Mouse (Mus musculus): ENCODE data around the gene Gm36864. TPM values are rescaled to one million over a fixed set of nuclear protein-coding genes. Genes with fewer than 3 reads are reported as not detected.
"Not testable (repeated sequence)": the region's sequence is repeated elsewhere in the genome, so short reads cannot be mapped to it uniquely, and the experiment has no call there.

Gm36864 gene
- polyA plus RNA-seq (2014; fragmentation: Nextera tagmentation; extraction: Ambion mirVana), result not detected in 2 replicates

DNA sequence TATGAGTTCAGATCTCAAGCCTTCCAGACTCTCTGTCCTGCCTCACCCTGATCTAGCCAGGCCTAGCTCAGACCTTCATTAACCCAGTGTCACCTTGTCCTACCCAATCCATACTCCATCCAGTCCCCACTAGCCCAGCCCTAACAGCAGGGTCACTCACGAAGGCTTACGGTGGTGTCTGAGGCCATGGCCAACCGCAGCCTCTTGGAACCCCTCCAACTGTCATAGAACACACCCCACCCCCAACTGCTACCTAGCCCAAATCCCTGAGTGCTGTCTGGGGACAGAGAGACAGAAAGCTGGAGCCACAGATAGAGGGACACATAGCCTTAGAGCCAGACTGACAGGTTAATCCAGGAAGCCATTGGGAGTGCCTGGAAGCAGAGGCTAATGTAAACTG is at the start of gene Gm36864:
Gene Gm36864 (plus strand): TSS at position 269 of the 400 bp plus-strand sequence.
- no peaks in the 10 kb centered on the region for H3K36me3 ChIP-seq (ENCODE audit: control insufficient read depth, insufficient read depth, low read length)
- no peaks in the 10 kb centered on the region for H3K27me3 ChIP-seq (ENCODE audit: control insufficient read depth, insufficient read depth, low read length)
- WGBS, result 84% methylated on average over 3 of the region's 3 CpGs
- no peak within 1 kb of the TSS for H3K4me3 ChIP-seq (ENCODE audit: low read length)
- no peaks in the 10 kb centered on the region for H3K4me1 ChIP-seq (ENCODE audit: control insufficient read depth, insufficient read depth, low read length)
- ATAC-seq (ENCODE audit: low FRiP score, low TSS enrichment), result no peak
- no peaks in the 10 kb centered on the region for H3K9me3 ChIP-seq (ENCODE audit: control insufficient read depth, low read length)
- no peak within 1 kb of the TSS for H3K9ac ChIP-seq (ENCODE audit: low read depth, low read length)
- no peak within 1 kb of the TSS for H3K4me2 ChIP-seq (replicated peaks; ENCODE audit: low read depth, low read length)
- H3K27ac ChIP-seq (ENCODE audit: low read depth, low read length), result no peak within 1 kb of the TSS

DNA sequence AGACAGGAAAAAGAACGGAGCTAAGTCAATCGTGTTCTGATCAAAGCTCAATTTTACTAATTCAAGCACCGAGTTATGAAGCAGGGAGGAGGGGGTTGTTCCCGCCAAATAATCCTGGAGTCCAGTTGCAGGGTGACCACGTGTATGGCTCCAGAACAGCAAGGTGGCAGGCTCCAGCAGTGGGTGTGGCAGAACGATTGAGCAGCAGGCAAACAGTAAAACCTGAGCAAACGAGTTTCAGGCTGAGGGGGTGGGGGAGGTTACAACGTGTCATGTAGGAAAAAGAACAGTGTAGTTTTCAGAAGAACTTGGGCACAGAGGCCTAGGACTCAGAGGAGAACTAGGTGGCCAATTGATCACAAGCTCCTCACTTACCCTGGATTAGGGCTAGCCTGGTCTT is 49.5 kb upstream of the Gm36864 start:
- WGBS, result 56% methylated on average over 8 of the region's 8 CpGs
- H3K27ac ChIP-seq (ENCODE audit: low read depth, low read length); H3K9me3 ChIP-seq (ENCODE audit: control insufficient read depth, low read length); H3K4me3 ChIP-seq (ENCODE audit: low read length); H3K9ac ChIP-seq (ENCODE audit: low read depth, low read length); H3K27me3 ChIP-seq (ENCODE audit: control insufficient read depth, insufficient read depth, low read length); H3K4me1 ChIP-seq (ENCODE audit: control insufficient read depth, insufficient read depth, low read length); ATAC-seq (ENCODE audit: low FRiP score, low TSS enrichment); H3K36me3 ChIP-seq (ENCODE audit: control insufficient read depth, insufficient read depth, low read length); H3K4me2 ChIP-seq (replicated peaks; ENCODE audit: low read depth, low read length): not testable (repeated sequence)

- not testable (repeated sequence) for H3K4me3 ChIP-seq (ENCODE audit: low read length); H3K27ac ChIP-seq (ENCODE audit: low read depth, low read length); H3K4me1 ChIP-seq (ENCODE audit: control insufficient read depth, insufficient read depth, low read length); H3K27me3 ChIP-seq (ENCODE audit: control insufficient read depth, insufficient read depth, low read length); ATAC-seq (ENCODE audit: low FRiP score, low TSS enrichment); H3K9ac ChIP-seq (ENCODE audit: low read depth, low read length); H3K4me2 ChIP-seq (replicated peaks; ENCODE audit: low read depth, low read length); H3K9me3 ChIP-seq (ENCODE audit: control insufficient read depth, low read length); H3K36me3 ChIP-seq (ENCODE audit: control insufficient read depth, insufficient read depth, low read length)
Measured at GRCm38 (mm10) chr7:44187936-44188335, 48.0 kb upstream of the Gm36864 start, which contains the start of gene Klk1b24. Klk1b24 (plus strand) TSS chr7:44188236.

DNA sequence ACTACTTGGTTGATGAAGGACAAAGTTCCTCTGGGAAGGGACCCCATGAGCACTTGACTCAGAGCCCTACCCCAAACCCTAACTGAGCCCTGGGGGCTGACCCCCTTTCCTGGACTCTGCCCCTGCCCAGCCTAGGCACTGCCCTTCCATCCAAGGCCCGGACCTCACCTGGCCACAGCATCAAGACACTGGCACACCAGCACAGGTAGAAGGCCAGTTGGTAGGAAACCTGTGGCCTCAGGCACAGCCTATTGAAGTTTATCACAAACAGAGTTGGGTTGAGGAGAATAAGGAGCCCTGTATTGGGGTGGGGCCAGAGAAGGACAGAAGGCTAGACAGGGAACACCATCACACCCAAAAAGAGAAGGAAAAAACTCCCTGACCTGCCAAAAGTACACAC is 42.5 kb upstream of the Gm36864 start:
- not testable (repeated sequence) for H3K9ac ChIP-seq (ENCODE audit: low read depth, low read length); H3K36me3 ChIP-seq (ENCODE audit: control insufficient read depth, insufficient read depth, low read length); H3K9me3 ChIP-seq (ENCODE audit: control insufficient read depth, low read length); H3K4me2 ChIP-seq (replicated peaks; ENCODE audit: low read depth, low read length); H3K27me3 ChIP-seq (ENCODE audit: control insufficient read depth, insufficient read depth, low read length); H3K4me1 ChIP-seq (ENCODE audit: control insufficient read depth, insufficient read depth, low read length); H3K4me3 ChIP-seq (ENCODE audit: low read length); H3K27ac ChIP-seq (ENCODE audit: low read depth, low read length); ATAC-seq (ENCODE audit: low FRiP score, low TSS enrichment)
- WGBS, result 83% methylated on average over 1 of the region's 1 CpGs

- no peak for ATAC-seq (ENCODE audit: low FRiP score, low TSS enrichment)
- H3K27ac ChIP-seq (ENCODE audit: low read depth, low read length), result no peak within 1 kb of the TSS
- WGBS, result 65% methylated on average over 3 of the region's 3 CpGs
- no peaks in the 10 kb centered on the region for H3K9me3 ChIP-seq (ENCODE audit: control insufficient read depth, low read length)
- no peaks in the 10 kb centered on the region for H3K4me1 ChIP-seq (ENCODE audit: control insufficient read depth, insufficient read depth, low read length)
- no peak within 1 kb of the TSS for H3K4me3 ChIP-seq (ENCODE audit: low read length)
- H3K4me2 ChIP-seq (replicated peaks; ENCODE audit: low read depth, low read length), result no peak within 1 kb of the TSS
- H3K36me3 ChIP-seq (ENCODE audit: control insufficient read depth, insufficient read depth, low read length), result no peaks in the 10 kb centered on the region
- no peaks in the 10 kb centered on the region for H3K27me3 ChIP-seq (ENCODE audit: control insufficient read depth, insufficient read depth, low read length)
- no peak within 1 kb of the TSS for H3K9ac ChIP-seq (ENCODE audit: low read depth, low read length)
Measured at GRCm38 (mm10) chr7:44197891-44198290, 38.1 kb upstream of the Gm36864 start, which contains the start of gene Klk1b3. Klk1b3 (plus strand) TSS chr7:44198191.

DNA sequence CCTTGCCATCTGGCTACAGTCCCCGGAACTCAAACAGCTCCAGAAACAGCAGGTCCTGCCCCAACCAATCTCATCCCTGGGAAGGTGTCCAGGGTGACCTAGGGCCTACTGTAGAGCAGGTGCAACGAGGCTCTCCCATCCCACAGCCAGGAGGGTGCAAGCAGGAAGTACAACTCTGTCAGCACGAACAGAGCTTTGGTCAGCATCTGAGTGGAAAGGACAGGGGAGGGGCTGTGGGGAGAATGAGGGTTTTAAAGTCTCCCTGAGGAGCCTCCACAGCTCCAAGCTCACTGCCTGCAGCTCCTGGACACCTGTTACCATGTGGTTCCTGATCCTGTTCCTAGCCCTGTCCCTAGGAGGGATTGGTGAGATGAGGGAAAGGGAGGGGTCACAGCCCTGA is 28.8 kb upstream of the Gm36864 start, which contains the start of gene Klk1b4:
Gene Klk1b4 (plus strand): TSS at position 301 of the 400 bp plus-strand sequence.
- H3K4me2 ChIP-seq (replicated peaks; ENCODE audit: low read depth, low read length); ATAC-seq (ENCODE audit: low FRiP score, low TSS enrichment); H3K4me3 ChIP-seq (ENCODE audit: low read length); H3K36me3 ChIP-seq (ENCODE audit: control insufficient read depth, insufficient read depth, low read length); H3K4me1 ChIP-seq (ENCODE audit: control insufficient read depth, insufficient read depth, low read length); H3K27me3 ChIP-seq (ENCODE audit: control insufficient read depth, insufficient read depth, low read length); H3K9ac ChIP-seq (ENCODE audit: low read depth, low read length); H3K9me3 ChIP-seq (ENCODE audit: control insufficient read depth, low read length); H3K27ac ChIP-seq (ENCODE audit: low read depth, low read length): not testable (repeated sequence)
- WGBS, result 35% methylated on average over 3 of the region's 3 CpGs

GRCm38 (mm10) chr7:44208307-44208706 is 27.7 kb upstream of the Gm36864 start:
- ATAC-seq (ENCODE audit: low FRiP score, low TSS enrichment), result no peak
- Histone ChIP-seq H3K9me3 (ENCODE audit: control insufficient read depth, low read length) (no peaks in the 10 kb centered on the region), H3K27ac (ENCODE audit: low read depth, low read length) (no peak overlapping the region), H3K4me2 (replicated peaks; ENCODE audit: low read depth, low read length) (no peak overlapping the region), H3K27me3 (ENCODE audit: control insufficient read depth, insufficient read depth, low read length) (no peaks in the 10 kb centered on the region), H3K9ac (ENCODE audit: low read depth, low read length) (no peak overlapping the region), H3K36me3 (ENCODE audit: control insufficient read depth, insufficient read depth, low read length) (no peaks in the 10 kb centered on the region), H3K4me3 (ENCODE audit: low read length) (no peak overlapping the region), H3K4me1 (ENCODE audit: control insufficient read depth, insufficient read depth, low read length) (no peaks in the 10 kb centered on the region)
- WGBS, result 73% methylated on average over 3 of the region's 3 CpGs

GRCm38 (mm10) chr7:44215645-44216044 is 20.3 kb upstream of the Gm36864 start, which contains the start of gene Klk1b5:
Klk1b5 (plus strand) TSS chr7:44215945.
- Histone ChIP-seq H3K4me2 (replicated peaks; ENCODE audit: low read depth, low read length) (no peak within 1 kb of the TSS), H3K9ac (ENCODE audit: low read depth, low read length) (no peak within 1 kb of the TSS), H3K9me3 (ENCODE audit: control insufficient read depth, low read length) (no peaks in the 10 kb centered on the region), H3K27me3 (ENCODE audit: control insufficient read depth, insufficient read depth, low read length) (no peaks in the 10 kb centered on the region), H3K4me1 (ENCODE audit: control insufficient read depth, insufficient read depth, low read length) (no peaks in the 10 kb centered on the region), H3K4me3 (ENCODE audit: low read length) (no peak within 1 kb of the TSS), H3K36me3 (ENCODE audit: control insufficient read depth, insufficient read depth, low read length) (no peaks in the 10 kb centered on the region), H3K27ac (ENCODE audit: low read depth, low read length) (no peak within 1 kb of the TSS)
- WGBS, result 88% methylated on average over 1 of the region's 1 CpGs
- ATAC-seq (ENCODE audit: low FRiP score, low TSS enrichment), result no peak

- not testable (repeated sequence) for H3K4me2 ChIP-seq (replicated peaks; ENCODE audit: low read depth, low read length); H3K4me1 ChIP-seq (ENCODE audit: control insufficient read depth, insufficient read depth, low read length); H3K36me3 ChIP-seq (ENCODE audit: control insufficient read depth, insufficient read depth, low read length); H3K9me3 ChIP-seq (ENCODE audit: control insufficient read depth, low read length); H3K9ac ChIP-seq (ENCODE audit: low read depth, low read length); H3K27me3 ChIP-seq (ENCODE audit: control insufficient read depth, insufficient read depth, low read length); H3K4me3 ChIP-seq (ENCODE audit: low read length); ATAC-seq (ENCODE audit: low FRiP score, low TSS enrichment); H3K27ac ChIP-seq (ENCODE audit: low read depth, low read length)
- WGBS, result 63% methylated on average over 8 of the region's 10 CpGs
Measured at GRCm38 (mm10) chr7:44221601-44222000, 14.4 kb upstream of the Gm36864 start.

Data from kidney, embryonic 14.5 days (tissue).